Mouse (Mus musculus) fibroblast of lung, adult 2 months (primary cell): ENCODE results near the gene Snx30.

ENCODE experiments used
- DNase-seq: peaks from one replicate; pipeline ENCODE4 v3.0.0-alpha.2; 2011; ENCODE audit warnings: low read depth

Snx30 gene

DNA sequence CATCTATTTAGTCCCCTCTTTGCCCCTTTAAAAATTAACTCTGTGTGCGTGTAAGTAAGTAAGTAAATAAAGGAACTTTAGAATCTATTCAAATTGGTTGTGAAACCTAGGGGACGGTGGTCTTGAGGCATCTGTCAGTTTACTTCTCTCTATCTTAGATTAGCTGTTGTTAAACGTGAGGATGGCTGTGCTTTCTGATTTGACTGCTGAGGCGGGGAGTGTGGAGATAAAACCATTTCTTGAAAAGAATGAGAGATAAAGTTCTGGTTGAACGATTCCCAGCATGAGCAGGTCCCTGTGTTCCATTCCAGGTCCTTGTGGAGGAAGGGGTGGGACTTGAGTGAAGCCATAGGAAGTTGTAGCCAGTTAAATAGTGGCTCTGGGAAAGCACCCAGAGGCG is 67.6 kb downstream of the Snx30 start:
- no peak for DNase-seq

DNA sequence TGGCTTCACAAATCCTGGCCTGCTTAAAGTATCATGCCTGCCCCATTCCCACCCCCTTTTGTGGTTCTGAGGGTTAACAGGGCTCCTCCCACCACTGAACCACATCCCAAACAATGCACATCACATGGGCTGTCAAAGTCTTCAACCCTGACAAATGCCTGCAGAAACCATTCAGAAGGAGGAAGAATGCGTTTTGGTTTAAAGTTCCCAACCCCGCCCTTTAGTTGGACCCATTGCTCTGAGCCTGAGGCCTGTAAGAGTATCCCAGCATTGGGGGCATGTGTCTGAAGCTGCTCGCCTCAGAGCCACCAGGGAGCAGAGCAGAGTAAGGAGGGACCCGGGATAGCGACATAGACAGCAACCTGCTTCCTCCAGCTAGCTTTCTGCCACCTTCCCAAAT is 68.2 kb downstream of the Snx30 start:
- no peak for DNase-seq

DNA sequence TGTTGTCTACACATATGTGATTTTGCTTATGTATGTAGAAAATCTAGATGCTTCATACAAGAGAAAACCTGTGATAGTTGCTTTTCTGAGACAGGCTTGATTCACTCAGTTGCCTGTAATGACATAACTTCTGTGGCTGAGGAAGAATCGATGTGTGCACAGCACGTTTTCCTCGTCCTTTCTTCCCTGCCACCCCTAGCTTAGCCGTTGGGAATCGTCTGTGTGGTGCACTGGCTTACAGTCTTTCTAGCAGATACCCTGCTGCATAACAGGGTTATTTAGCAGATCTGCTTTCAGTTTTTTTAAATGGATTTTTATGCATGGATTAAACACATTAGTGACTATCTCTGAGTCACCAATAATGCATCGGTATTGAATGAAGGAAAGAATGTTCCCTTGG is 70.9 kb downstream of the Snx30 start:
- no peak for DNase-seq

DNA sequence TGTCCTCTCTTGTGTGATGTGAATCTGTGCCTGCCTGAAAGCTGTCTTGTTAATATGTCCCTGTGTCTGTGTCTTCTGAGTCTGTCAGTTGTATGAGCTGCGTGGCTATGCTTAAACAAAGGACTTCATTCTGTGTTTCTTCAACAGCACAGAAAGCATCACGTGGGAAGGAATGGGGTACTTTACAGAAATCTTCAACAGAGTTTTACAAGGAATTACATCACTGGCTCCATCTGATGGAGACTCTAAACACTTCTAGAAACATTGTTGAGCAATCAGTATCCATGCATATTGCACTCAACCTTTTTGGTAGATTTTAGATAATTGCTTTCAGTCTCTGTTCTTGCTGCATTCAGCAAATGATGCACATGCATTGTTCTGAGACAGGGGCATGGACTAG is 71.4 kb downstream of the Snx30 start:
- DNase-seq, result no peak

DNA sequence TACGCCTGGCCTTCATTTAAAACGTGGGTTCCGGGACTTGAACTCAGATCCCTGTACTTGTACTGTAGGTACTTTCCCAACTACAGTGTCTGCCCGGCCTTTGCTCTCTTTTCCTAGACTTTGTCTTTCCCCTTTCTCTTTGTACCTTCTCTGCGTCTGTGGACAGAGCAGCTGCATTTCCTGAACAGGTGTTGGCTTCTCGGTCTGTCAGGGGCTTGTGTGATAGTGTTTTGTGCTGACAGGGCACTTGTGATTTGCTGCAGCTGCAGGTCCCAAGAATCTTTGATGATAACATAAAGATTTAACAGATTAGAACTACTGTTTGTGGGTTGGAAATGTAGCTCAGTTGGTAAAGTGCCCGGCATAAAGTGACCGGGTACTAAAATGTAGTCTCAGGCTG is 73.0 kb downstream of the Snx30 start:
- DNase-seq, result no peak

DNA sequence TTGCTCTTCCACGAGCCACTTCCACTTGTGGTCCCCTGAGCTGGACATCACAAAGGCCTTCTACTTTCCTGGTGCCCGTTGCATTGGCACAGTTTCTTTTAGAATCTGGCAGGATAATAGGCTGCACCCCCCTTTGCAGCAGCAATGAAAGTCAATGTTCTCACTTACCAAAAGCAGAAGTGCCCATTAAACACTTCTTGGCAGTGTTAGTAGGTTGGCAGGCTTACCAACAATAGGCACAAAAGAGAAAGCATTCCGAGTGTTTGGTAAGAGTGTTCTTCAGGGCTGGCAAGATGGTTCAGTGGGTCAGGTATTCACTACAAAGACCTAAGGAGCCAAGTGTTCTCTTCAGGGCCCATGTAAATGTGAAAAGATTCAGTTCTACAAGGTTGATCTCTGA is 73.8 kb downstream of the Snx30 start:
- DNase-seq, result no peak

DNA sequence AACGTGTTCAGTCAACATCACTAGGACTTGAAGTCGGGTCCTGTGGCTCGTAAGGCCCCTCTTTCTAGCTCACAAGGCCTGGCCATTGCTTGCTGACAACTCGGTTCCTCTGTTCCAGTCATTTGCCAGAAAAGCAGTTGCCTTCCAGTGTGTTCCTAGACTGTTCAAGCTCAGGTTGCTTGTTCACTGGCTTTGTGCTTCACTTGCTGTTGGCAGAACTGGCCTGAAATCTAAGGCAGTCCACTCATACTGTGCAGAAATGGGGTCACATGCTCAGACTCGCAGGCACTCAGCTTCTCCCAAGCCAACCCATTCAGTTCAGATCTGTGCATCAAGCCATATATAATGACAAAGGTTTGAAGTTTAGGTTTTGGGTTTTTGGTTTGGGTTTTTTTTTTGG is 75.1 kb downstream of the Snx30 start:
- DNase-seq, result no peak

DNA sequence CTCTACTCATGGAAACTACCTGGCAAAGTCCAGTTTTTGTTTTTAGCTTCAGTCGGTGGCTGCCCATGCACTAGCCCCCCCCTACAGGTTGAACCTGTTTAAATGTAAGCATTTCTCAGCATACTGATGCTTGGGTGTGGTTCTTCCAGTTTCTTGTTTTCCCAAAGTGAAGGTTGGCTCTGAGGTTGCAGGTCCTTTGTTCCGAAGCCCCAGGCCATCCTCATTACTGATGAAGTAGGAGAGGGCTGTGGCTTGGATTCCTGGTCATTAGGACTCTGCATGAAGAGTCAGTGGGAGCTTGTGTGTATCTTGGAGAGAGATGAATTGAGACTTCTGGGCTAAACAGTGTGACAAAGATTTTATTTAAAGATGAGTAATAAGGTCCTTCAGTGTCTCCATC is 75.6 kb downstream of the Snx30 start:
- no peak for DNase-seq

DNA sequence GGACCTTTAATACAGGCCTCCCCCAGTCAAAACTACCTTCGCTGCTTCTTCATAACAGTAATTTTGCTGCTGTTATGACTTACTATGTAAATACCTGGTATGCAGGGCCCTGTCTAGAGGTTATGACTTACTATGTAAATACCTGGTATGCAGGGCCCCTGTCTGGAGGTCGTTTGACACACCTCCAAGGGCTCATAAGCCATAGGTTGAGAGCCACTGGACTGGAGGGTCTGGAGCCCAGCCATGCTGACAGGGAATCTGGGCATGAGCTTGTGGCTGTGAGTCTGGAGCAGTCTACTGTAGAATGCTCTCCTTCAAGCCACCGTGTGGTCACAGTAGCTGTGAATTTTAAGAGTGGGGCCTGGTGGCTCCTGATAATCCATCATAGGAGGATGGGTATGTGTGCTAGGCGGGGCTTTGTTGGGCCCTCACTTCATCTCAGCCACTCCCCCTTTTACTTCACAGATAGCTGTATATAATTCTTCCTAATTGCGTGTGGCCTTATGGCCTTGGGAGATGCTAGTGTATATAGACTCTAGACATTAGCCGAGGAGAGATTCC is 78.6 kb downstream of the Snx30 start:
- no peak for DNase-seq

DNA sequence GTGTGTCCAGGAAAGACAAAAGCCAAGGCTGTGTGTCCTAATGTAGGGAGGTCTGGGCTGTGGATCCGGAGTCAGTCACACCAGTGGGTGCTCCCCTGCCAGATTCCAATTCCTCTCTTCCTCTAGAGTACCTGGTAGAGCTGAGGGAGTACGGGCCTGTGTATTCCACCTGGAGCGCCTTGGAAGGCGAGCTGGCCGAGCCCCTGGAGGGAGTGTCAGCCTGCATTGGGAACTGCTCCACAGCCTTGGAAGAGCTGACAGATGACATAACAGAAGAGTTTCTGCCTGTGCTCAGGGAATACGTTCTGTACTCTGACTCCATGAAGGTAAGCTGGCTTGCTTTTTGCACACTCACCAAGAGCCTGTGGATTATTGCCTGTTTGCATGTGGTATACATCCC is 80.6 kb downstream of the Snx30 start:
- DNase-seq, result no peak

DNA sequence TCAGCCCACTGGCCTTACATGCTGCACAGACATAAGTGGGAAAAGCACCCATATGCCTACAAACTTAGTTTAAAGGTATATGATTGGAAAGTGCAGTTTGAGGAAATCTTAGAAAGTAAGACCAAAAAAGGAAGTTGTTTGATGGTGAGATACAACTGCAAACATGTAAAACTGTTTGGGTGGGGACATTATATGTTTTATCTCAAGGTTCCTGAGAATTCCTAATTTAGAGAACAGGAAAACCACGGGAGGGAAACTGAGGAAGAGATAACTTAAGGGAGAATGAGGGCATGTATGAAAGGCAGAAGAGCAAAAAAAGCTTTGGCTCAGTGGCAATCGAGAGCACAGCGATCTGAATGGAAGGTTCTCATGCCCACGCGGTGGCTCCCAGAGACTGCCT is 81.4 kb downstream of the Snx30 start:
- DNase-seq, result no peak

DNA sequence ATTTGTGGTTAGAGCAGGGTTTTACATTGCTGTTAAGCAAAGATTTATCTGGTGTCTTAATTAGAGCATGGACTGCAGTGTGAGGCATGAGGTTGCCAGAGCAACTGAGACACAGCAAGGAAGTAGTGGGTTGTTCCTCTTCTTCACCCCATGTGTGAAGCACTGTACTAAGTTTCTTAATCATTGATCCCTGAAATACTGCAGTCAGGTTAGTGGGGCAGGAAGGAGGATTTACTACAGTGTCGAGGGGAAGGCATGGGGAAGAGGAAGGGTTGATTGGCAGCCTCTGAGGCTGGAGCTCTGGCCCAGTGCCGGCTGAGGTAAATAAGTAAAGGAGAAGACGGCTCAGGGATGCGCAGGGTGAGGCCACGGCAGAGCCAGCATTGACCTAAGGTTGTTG is 82.4 kb downstream of the Snx30 start:
- no peak for DNase-seq

DNA sequence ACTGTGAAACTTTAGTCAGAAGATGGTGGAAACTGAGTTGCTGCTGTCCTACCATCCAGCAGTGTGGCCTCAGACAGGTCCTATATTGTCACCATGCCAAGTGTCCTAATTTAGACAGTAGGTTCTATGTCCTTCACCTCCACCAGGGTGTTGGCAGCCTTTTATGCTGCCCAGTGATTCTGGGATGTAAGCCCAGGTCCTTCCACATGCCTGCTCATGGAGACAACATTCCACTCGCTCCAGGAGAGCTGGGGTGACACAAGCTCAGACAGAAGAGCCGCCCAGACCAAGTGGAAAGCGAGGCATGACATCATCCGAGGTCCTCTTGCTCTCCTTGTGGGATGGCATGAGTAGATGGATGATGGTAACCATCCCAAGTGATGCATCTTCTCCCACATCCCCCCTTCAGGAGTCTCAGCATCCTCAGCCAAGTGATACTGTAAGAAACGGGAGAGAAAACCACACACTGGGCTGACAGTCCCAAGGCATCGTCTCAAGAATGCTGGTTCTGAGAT is 84.5 kb downstream of the Snx30 start:
- no peak for DNase-seq

DNA sequence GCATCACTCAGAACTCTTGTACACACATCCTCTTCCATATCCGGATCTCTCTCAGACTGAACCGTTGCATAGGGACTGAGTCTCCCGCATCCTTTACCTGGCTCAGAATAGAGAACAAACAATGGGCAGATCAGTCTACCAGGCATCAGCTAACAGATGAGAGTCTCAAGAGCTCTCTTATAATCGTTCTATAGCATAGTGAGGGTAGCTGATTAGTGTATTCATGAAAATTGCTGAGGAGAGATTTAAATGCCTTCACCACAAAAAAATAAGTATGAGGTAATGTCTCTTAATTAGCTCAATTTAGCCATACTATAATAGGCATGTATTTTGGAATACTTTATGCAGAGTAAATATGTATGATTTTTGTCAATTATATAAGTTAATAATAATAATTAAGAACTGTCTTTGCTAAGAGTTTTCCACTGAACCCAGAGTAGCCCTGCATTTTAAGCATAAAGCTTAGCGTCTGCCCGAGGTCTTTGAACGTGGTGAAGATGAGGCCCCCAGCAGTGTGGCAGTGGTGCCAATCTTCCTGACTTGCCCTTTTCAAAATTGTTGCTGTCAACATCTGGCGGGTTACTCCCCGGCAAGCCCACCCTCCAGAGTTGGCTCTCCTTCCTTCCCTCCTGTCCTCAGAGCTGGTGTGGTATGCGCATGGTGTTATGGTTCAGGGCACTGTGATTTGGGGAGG is 86.2 kb downstream of the Snx30 start:
- no peak for DNase-seq

DNA sequence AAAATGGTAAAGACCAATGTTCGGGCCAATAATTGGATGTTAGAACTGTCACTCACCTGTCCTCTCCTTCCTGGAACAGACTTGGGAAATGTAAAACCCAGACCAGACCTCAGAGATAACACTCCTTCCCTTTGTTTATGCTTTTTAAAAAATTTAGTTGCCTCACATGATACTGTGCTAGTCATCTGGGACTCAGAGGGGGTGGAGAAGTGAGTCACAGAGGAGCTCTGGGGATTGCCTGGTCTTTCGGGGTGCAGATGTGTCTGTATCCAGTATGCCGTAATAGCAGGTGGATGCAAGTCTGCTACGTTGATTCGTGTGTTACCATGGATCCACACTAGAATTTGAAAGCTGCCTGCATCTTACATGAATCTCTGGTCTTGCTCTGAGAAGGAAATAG is 87.1 kb downstream of the Snx30 start:
- DNase-seq, result no peak

DNA sequence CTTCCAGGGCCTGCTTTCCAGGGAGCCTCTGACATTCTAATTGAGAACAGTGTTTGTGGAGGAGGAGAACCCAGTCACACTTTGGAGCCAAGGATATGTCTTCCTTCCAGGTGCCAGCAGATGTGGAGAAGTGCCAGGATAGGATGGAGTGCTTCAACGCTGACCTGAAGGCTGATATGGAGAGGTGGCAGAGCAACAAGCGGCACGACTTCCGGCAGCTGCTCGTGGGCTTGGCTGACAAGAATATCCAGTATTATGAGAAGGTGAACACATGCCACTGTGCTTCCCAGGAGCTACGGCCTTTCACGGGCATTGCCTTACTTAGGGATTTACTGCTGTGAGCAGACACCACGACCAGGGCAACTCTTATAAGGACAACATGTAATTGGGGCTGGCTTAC is 88.8 kb downstream of the Snx30 start:
- DNase-seq, result no peak

DNA sequence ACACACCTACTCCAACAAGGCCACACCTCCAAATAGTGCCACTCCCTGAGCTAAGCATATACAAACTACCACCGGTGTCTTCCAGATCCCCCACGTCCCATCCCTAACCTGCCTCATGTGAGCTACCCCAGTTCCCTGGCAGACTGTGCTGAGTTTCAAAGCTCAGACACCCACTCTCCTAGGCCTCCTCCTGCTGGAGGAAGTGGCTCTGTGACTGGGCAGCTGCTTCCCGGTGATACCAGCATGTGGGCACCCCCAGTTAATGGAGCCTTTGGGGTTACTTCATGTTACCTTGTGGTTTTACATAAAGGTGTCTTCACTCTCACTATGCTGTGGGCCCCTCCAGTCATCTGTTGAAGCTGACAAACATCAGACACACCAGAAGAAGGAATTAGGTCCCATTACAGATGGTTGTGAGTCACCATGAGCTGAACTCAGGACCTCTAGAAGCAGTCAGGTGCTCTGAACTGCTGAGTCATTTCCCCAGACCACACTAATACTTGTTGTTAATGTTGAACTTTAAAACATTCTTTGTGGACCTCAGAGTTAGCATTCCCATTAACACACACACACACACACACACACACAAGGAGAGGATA is 89.4 kb downstream of the Snx30 start:
- DNase-seq, result peak; percentile 73

DNA sequence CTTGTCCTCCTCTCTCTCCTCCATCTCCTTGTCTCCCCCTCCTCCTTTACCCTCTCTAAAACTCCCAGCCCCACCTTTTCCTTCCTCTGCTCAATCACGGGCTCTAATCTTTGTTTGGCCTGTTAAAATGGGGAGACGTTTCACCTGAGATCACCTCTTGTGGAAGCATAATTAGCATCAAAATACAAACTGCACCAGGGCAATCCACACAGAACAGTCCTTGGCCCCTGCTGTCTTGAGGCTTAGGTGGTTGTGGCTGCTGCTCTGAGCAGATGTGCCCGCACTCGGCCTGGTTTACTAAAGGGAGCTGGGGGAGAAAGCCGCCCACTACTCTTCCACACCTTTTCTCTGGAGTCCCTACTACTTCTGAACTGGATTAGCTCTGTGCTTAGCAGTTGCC is 90.4 kb downstream of the Snx30 start:
- DNase-seq, result no peak

DNA sequence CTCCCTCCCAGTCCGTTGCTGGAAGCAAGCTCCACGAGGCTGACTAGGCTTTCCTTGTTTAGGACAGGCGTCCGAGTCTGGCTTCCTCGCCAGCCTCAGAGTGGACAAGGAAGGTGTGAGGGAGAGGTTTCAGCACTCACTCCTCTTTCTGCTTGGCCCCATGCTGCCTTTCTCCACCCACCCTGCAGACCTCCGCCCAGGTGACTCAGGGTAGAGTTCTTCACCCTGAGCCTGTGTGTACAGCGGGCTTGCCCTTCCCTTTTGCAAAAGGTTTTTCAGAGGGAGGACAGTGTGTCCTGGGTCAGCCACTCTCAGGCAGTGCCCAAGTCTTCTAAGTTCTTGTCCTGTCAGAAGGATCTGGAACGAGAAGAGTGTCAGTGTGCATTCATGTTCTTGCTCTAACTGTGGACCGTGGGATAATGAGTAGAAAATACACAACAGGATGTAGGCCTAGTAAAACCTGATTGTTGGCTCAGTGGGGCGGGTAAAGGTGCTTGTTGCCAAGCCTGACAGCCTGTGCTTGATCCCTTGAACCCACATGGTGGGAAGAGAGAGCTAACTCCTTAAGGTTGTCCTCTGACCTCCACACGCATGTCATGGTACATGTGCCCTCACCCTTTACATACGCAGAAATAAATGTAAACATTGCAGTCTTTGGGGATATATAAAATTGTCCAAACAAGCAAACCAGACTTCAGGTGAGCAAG is 92.3 kb downstream of the Snx30 start:
- DNase-seq, result no peak

DNA sequence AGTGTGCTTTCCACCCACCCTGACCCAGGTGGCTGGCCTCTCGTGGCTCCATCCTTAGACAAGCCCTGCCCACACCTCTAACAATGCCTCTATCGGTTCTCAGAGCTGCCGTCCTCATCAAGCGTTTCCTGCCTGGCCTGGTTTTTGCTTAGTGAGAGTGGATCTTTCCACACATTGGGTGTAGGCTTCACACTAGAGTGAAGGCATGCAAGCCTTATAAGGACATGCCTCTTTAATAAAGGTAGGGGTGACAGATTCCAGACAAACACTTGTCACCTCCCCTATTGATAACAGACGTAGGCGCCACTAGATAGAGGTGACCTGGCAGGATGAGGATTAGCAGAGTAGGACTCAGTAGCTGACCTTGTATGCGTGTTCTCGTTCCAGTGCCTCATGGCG is 92.9 kb downstream of the Snx30 start:
- no peak for DNase-seq

DNA sequence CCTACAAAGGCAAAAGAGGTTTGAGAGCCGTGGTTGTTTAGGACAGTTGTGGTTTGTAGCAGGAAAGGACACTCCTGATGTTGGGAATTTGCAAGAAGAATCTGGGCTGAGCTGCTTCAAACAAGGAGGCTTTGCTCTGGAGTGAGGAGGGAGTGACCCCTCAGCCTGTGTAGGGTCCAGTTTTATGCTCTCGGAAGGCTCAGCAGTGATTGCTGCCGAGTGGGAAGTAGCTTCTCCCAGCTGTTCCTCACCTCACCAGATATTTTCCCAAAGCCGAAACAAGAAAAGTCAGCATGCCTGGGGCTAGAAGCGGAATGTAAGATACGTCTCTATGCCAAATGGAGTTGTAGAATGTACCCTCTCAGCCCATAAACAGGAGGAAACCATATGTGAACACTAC is 96.2 kb downstream of the Snx30 start:
- DNase-seq, result no peak

DNA sequence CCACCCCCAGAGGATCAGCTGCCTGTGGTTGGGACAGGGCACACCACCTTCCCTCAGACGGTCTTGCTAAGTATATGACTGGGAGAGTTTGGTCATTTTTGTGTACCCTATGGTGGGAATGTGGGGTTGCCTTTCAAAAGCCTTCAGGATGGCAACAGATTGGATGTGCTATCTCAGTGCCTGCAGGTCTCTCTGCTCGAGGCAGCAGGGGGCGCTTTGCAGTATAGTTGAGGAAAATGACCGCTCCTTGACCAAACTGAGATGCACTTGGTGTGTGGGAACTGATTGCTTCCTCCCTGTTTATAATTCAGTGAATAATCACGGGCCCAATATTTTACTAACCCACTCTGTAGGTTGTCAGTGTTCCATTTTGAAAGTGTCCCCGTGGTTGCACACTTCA is 96.9 kb downstream of the Snx30 start:
- no peak for DNase-seq

DNA sequence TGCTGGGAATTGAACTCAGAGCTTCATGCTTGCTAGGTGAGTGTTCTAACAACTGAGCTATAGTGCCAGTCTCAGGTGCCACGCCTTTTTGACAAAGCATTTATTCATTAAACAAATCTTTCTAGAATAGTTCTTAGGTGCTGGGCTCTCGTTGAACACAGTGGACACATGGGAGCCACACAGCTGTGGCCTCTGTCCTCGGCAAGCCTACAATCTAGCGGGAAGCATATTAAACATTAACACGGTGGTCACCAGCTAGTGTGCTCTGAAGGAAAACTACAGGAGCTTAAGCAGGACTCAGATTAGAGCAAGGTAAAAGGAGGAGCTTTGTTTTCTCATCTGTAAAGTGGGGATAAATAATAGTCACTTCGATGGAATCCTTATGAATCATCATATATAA is 101.5 kb downstream of the Snx30 start:
- DNase-seq, result no peak
